Mouse (Mus musculus) CH12.LX (cell line): ENCODE data around the gene Kat7. TPM values are rescaled to one million over a fixed set of nuclear protein-coding genes. Genes with fewer than 3 reads are reported as not detected.

Experiments
- DNase-seq: peaks from one replicate; pipeline ENCODE4 v3.0.0-alpha.2; 2013; ENCODE audit errors: extremely low read depth
- H3K27ac ChIP-seq: 2 replicates; pipeline ENCODE4 v1.5.1; 2012; ENCODE audit warnings: low read depth, mild to moderate bottlenecking, control low read depth, moderate library complexity; ENCODE audit not compliant: insufficient read depth
- H3K27me3 ChIP-seq: replicated peaks from 2 replicates; pipeline ENCODE3; 2012; ENCODE audit warnings: inconsistent platforms
- H3K36me3 ChIP-seq, 2 experiments: replicated peaks in 1 of 2; 2 replicates each; pipeline versions ENCODE3 to v1.6.1; 2012; ENCODE audit warnings: inconsistent platforms in 1 of 2, low read length in 1 of 2, mild to moderate bottlenecking in 1 of 2, mixed read lengths in 1 of 2, moderate library complexity in 1 of 2; ENCODE audit not compliant: control insufficient read depth in 1 of 2, insufficient read depth in 1 of 2
- H3K4me1 ChIP-seq, 2 experiments: 2 replicates each; pipeline ENCODE4 v1.6.1; 2012; ENCODE audit warnings: inconsistent platforms in 1 of 2, moderate library complexity in 1 of 2; ENCODE audit not compliant: insufficient read depth in 2 of 2, control insufficient read depth in 1 of 2
- H3K4me2 ChIP-seq: 2 replicates; pipeline ENCODE4 v1.6.1; 2012; ENCODE audit warnings: low read depth, mild to moderate bottlenecking, control low read depth; ENCODE audit not compliant: poor library complexity, insufficient read depth, severe bottlenecking
- H3K4me3 ChIP-seq, 3 experiments: fragments of 150-350 bp in 1 of 3; sonication (generic) in 1 of 3; replicated peaks in 1 of 3; 2 replicates each; pipeline versions ENCODE3 to v1.5.1; 2011 to 2012; ENCODE audit warnings: low read depth in 2 of 3, low read length in 2 of 3, mild to moderate bottlenecking in 2 of 3, moderate library complexity in 2 of 3, control low read depth in 1 of 3, improper control_type of control experiment in 1 of 3, inconsistent platforms in 1 of 3, mixed read lengths in 1 of 3; ENCODE audit not compliant: poor library complexity in 1 of 3
- H3K79me2 ChIP-seq: replicated peaks from 2 replicates; pipeline ENCODE4 v1.6.1; 2012; ENCODE audit warnings: mild to moderate bottlenecking, moderate library complexity; ENCODE audit not compliant: control insufficient read depth, poor library complexity, insufficient read depth, severe bottlenecking; ENCODE audit errors: extremely low read depth
- H3K9ac ChIP-seq: 2 replicates; pipeline ENCODE4 v1.6.1; 2012; ENCODE audit warnings: low read depth, mild to moderate bottlenecking, control low read depth, moderate library complexity; ENCODE audit not compliant: insufficient read depth
- H3K9me3 ChIP-seq: replicated peaks from 2 replicates; pipeline ENCODE3; 2012; ENCODE audit warnings: low read length, inconsistent platforms, mixed read lengths
- BHLHE40 ChIP-seq: IDR thresholded peaks from 2 replicates; pipeline ENCODE4 v1.6.1; 2011; ENCODE audit warnings: mild to moderate bottlenecking, low read depth, low read length, improper control_type of control experiment
- CHD2 ChIP-seq: IDR thresholded peaks from 2 replicates; pipeline ENCODE4 v1.6.1; 2011; ENCODE audit warnings: low read length, improper control_type of control experiment
- E2F4 ChIP-seq: IDR thresholded peaks from 2 replicates; pipeline ENCODE4 v1.6.1; 2011; ENCODE audit warnings: low read depth, low read length, improper control_type of control experiment; ENCODE audit not compliant: insufficient replicate concordance
- EP300 ChIP-seq: IDR thresholded peaks from 2 replicates; pipeline ENCODE4 v1.6.1; 2011; ENCODE audit warnings: low read length, improper control_type of control experiment
- HCFC1 ChIP-seq: IDR thresholded peaks from 2 replicates; pipeline ENCODE4 v1.6.1; 2012; ENCODE audit warnings: low read depth, mild to moderate bottlenecking, inconsistent platforms, low read length, improper control_type of control experiment
- JUN ChIP-seq: IDR thresholded peaks from 2 replicates; pipeline ENCODE4 v1.6.1; 2011; ENCODE audit warnings: low read depth, mild to moderate bottlenecking, low read length, improper control_type of control experiment, moderate library complexity; ENCODE audit not compliant: insufficient read depth
- JUND ChIP-seq: conservative IDR thresholded peaks from 2 replicates; pipeline ENCODE4 v1.6.1; 2011; ENCODE audit warnings: low read depth, low read length, improper control_type of control experiment
- KAT2A ChIP-seq: IDR thresholded peaks from 2 replicates; pipeline ENCODE4 v1.6.1; 2012; ENCODE audit warnings: low read length, improper control_type of control experiment, inconsistent platforms; ENCODE audit not compliant: insufficient replicate concordance
- MAX ChIP-seq: IDR thresholded peaks from 2 replicates; pipeline ENCODE4 v1.6.1; 2011; ENCODE audit warnings: low read length, improper control_type of control experiment
- MAZ ChIP-seq: IDR thresholded peaks from 2 replicates; pipeline ENCODE4 v1.6.1; 2012; ENCODE audit warnings: low read depth, mild to moderate bottlenecking, inconsistent platforms, low read length, improper control_type of control experiment, moderate library complexity
- MEF2A ChIP-seq: IDR thresholded peaks from 2 replicates; pipeline ENCODE4 v1.6.1; 2014; ENCODE audit warnings: low read depth, mild to moderate bottlenecking, inconsistent platforms, low read length, improper control_type of control experiment, borderline replicate concordance
- MXI1 ChIP-seq: IDR thresholded peaks from 2 replicates; pipeline ENCODE4 v1.6.1; 2011; ENCODE audit warnings: mild to moderate bottlenecking, low read depth, low read length, improper control_type of control experiment
- MYC ChIP-seq: IDR thresholded peaks from 2 replicates; pipeline ENCODE4 v1.6.1; 2011; ENCODE audit warnings: low read depth, mild to moderate bottlenecking, improper control_type of control experiment, low read length
- NELFE ChIP-seq: IDR thresholded peaks from 2 replicates; pipeline ENCODE4 v1.6.1; 2011; ENCODE audit warnings: low read depth, low read length, improper control_type of control experiment
- POLR2AphosphoS2 ChIP-seq: IDR thresholded peaks from 2 replicates; pipeline ENCODE4 v1.6.1; 2011; ENCODE audit warnings: low read depth, low read length, improper control_type of control experiment
- RCOR1 ChIP-seq: conservative IDR thresholded peaks from 2 replicates; pipeline ENCODE4 v1.6.1; 2012; ENCODE audit warnings: low read depth, mild to moderate bottlenecking, inconsistent platforms, low read length, improper control_type of control experiment
- TBP ChIP-seq: conservative IDR thresholded peaks from 2 replicates; pipeline ENCODE4 v1.6.1; 2011; ENCODE audit warnings: low read depth, low read length, improper control_type of control experiment
- TCF12 ChIP-seq: IDR thresholded peaks from 2 replicates; pipeline ENCODE4 v1.6.1; 2014; ENCODE audit warnings: low read depth, mild to moderate bottlenecking, inconsistent platforms, low read length, improper control_type of control experiment
- UBTF ChIP-seq: IDR thresholded peaks from 2 replicates; pipeline ENCODE4 v1.6.1; 2012; ENCODE audit warnings: low read depth, mild to moderate bottlenecking, inconsistent platforms, low read length, improper control_type of control experiment, moderate library complexity
- USF1 ChIP-seq: IDR thresholded peaks from 2 replicates; pipeline ENCODE4 v1.6.1; 2014; ENCODE audit warnings: low read depth, mild to moderate bottlenecking, inconsistent platforms, low read length, improper control_type of control experiment
- USF2 ChIP-seq: conservative IDR thresholded peaks from 2 replicates; pipeline ENCODE4 v1.6.1; 2011; ENCODE audit warnings: low read depth, low read length, improper control_type of control experiment
- ZKSCAN1 ChIP-seq: IDR thresholded peaks from 2 replicates; pipeline ENCODE4 v1.6.1; 2012; ENCODE audit warnings: low read depth, inconsistent platforms, low read length, improper control_type of control experiment, borderline replicate concordance
- ZMIZ1 ChIP-seq: IDR thresholded peaks from 2 replicates; pipeline ENCODE4 v1.6.1; 2012; ENCODE audit warnings: low read depth, mild to moderate bottlenecking, inconsistent platforms, low read length, improper control_type of control experiment
- dilution Hi-C: fragments of 300-500 bp; cut with MboI; formaldehyde crosslinking; loops from 2 replicates; pipeline ENCODE4 v1.14.3; 2020; ENCODE audit warnings: low sequenced_read_pairs; ENCODE audit not compliant: extremely low pct_unique_long_range_greater_than_20kb, extremely low pct_ligation_motif_present
- in situ Hi-C: fragments of 300-500 bp; cut with MboI; formaldehyde crosslinking; loops from 3 replicates; pipeline ENCODE4 v1.14.3; 2019; ENCODE audit warnings: low sequenced_read_pairs, low pct_ligation_motif_present, low pct_unique_long_range_greater_than_20kb, mixed read lengths
- polyA plus RNA-seq: library from polyadenylated mRNA; unstranded; fragments of >175 nt; gene quantifications from 2 replicates; pipeline ENCODE4 v1.2.1, GENCODE M21; 2012; ENCODE audit warnings: low read depth; ENCODE audit not compliant: insufficient read length
- total RNA-seq, 2 experiments: library from RNA; depleted of rRNA; stranded (reverse); fragments of 300-350 nt in 1 of 2; fragments of >200 nt in 1 of 2; gene quantifications; 2 replicates each; pipeline ENCODE4 v1.2.3; 2012 to 2014

Gene Kat7
- total and polyA plus RNA-seq, 3 experiments, result 59.5 to 90.2 (median 66.7) TPM

DNA sequence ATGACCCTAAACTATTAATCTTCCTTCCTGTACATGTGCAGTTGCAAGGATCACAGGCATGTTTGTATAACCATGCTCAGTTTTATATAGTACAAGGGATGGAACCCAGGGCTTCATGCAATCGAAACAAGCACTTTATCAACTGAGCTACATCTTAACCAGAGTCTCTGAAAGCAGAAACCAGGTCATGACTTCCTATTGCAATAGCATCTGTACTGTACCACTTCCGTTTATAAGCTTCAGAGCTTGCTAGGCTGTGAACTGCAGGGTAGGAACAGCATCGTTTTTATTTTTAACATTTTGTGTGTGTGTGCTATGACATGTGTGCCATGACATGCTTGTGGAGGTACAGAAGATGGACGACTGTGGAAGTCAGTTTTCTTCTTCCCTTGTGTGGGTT, 23.2 kb upstream of the Kat7 start:
- no peak overlapping the region for H3K27ac ChIP-seq
- H3K4me1 ChIP-seq, result peaks cover 12 to 20% of the 10 kb centered on the region in 2 experiments
- H3K27me3 ChIP-seq, result peaks cover 66% of the 10 kb centered on the region
- H3K36me3 ChIP-seq, result no peaks in the 10 kb centered on the region
- H3K4me3 ChIP-seq, result no peak overlapping the region
- H3K4me2 ChIP-seq, result no peak overlapping the region
- no peak for TF ChIP-seq KAT2A
- no peak for TF ChIP-seq E2F4
- TF ChIP-seq NELFE, result no peak
- TF ChIP-seq ZMIZ1, result no peak
- no peak for TF ChIP-seq CHD2
- no peak for TF ChIP-seq POLR2AphosphoS2
- TF ChIP-seq EP300, result no peak
- TF ChIP-seq, all 38 proteins: peak for 0
- dilution Hi-C loops, result no loop called here
- no peaks in the 10 kb centered on the region for H3K79me2 ChIP-seq
- H3K9me3 ChIP-seq, result no peaks in the 10 kb centered on the region
- in situ Hi-C loops, result no loop called here
- H3K9ac ChIP-seq, result no peak overlapping the region
- DNase-seq, result no peak

DNA sequence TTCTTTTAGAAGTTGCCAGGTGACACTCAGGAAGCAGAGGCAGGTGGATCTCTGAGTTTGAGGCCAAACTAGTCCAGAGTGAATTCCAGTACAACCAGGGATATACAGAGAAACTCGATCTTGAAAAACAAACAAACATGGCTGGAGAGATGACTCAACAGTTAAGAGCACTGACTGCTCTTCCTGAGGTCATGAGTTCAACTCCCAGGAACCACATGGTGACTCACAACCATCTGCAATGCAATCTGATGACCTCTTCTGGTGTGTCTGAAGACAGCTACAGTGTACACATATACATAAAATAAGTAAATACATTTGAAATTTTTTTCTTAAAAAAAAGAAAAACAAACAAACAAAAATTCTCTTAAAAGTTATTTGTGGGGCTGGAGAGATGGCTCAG, 20.6 kb upstream of the Kat7 start:
- no peak overlapping the region for H3K9ac ChIP-seq
- in situ Hi-C loops, result no loop called here
- peaks cover 10 to 14% of the 10 kb centered on the region in 2 experiments for H3K4me1 ChIP-seq

DNA sequence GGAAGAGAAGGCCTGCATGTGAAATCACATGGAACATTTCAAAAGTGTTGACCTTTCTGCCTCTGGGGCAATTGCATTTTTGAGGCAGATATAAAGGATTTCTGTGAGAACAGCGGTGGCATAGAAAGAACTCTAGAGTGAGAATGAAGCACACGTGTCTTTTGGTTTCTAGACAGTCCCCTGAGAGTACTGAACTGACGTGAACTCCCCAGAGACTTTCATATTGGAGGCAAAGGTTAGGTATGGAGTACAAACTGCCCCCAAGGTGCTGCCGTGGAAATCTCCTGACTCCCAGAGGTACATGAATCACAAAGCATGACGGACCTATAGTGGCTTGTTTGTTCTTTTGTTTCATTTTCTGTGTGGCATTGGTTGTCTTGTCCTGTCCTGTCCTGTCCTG, 18.6 kb upstream of the Kat7 start:
- H3K4me1 ChIP-seq, result peaks cover 10 to 14% of the 10 kb centered on the region in 2 experiments
- in situ Hi-C loops, result no loop called here
- H3K9me3 ChIP-seq, result no peaks in the 10 kb centered on the region
- H3K4me3 ChIP-seq, result no peak overlapping the region
- H3K36me3 ChIP-seq, result no peaks in the 10 kb centered on the region
- dilution Hi-C loops, result no loop called here
- H3K27ac ChIP-seq, result no peak overlapping the region
- H3K9ac ChIP-seq, result no peak overlapping the region
- peak; percentile 88 for DNase-seq
- H3K27me3 ChIP-seq, result peaks cover 65% of the 10 kb centered on the region
- no peaks in the 10 kb centered on the region for H3K79me2 ChIP-seq
- peak overlapping the region; percentile 56 for H3K4me2 ChIP-seq
- TF ChIP-seq UBTF (no peak), JUND (peak; percentile 68), USF1 (no peak), KAT2A (peak; percentile 85), MEF2A (peak; percentile 76; the same call in 1 of the 2 replicates), POLR2AphosphoS2 (no peak), ZKSCAN1 (no peak), NELFE (no peak), CHD2 (no peak), MXI1 (peak; percentile 75; the same call in 1 of the 2 replicates), TBP (no peak), ZMIZ1 (no peak), BHLHE40 (peak; percentile 98), MAZ (peak; percentile 59; the same call in 1 of the 2 replicates), TCF12 (peak; percentile 38; the same call in 1 of the 2 replicates), E2F4 (no peak), JUN (0 out of 2 replicates have a peak, but pooled peaks have one; percentile 21), USF2 (no peak; the same call in 1 of the 2 replicates), HCFC1 (no peak; the same call in 1 of the 2 replicates)

More for the DNA sequence above, 20.6 kb upstream of the Kat7 start:
- peaks cover 67% of the 10 kb centered on the region for H3K27me3 ChIP-seq
- DNase-seq, result no peak
- H3K79me2 ChIP-seq, result no peaks in the 10 kb centered on the region
- no peak overlapping the region for H3K27ac ChIP-seq
- H3K9me3 ChIP-seq, result no peaks in the 10 kb centered on the region
- no peaks in the 10 kb centered on the region for H3K36me3 ChIP-seq
- TF ChIP-seq BHLHE40, result no peak
- no peak for TF ChIP-seq HCFC1
- no peak for TF ChIP-seq UBTF
- no peak for TF ChIP-seq MAX
- TF ChIP-seq TCF12, result no peak
- TF ChIP-seq JUND, result no peak
- no peak for TF ChIP-seq RCOR1
- TF ChIP-seq EP300, result no peak
- no peak for TF ChIP-seq MXI1
- no peak for TF ChIP-seq JUN
- no peak for TF ChIP-seq MYC
- TF ChIP-seq, all 38 proteins: peak for 0
- H3K4me2 ChIP-seq, result no peak overlapping the region
- dilution Hi-C loops, result no loop called here
- no peak overlapping the region for H3K4me3 ChIP-seq
